In the genomic region with DNA sequence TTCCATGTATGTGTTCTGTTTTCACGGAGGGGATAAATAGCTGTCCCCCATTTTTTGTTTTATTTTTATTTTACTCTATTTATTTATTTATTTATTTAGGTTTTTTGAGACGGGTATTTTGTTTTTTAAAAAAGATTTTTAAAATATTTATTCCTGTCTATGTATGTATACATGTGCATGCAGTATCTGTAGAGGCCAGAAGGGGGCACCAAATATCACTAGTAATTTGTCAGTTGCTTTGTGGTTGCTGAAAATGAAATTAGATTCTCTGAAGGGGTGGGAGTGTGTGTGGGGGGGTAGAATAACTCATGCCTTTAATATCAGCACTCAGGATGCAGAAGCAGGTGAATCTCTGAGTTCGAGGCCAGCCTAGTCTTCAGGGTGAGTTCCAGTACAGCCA, we compare ENCODE assay signal across 10 mouse cellular contexts. TPM values are rescaled to one million over a fixed set of nuclear protein-coding genes. Genes with fewer than 3 reads are reported as not detected.
DNase-seq lines count a peak whose midpoint lies in the region; ATAC-seq and TF ChIP-seq lines count a peak whose summit lies in the region.
"Had no signal": no experiment of that assay in that cellular context is flagged by ENCODE, and none has a peak within 500 bp of the region (broad histone marks: within the 10 kb centered on the region; RNA-seq: fewer than 3 reads in every experiment).

No protein-coding gene starts in this region.

- H3K27me3 ChIP-seq in forebrain, embryonic 14.5 days (replicated peaks; ENCODE audit: control insufficient read depth, insufficient read depth, low read length) = no peaks in the 10 kb centered on the region
- H3K27me3 ChIP-seq in forebrain, embryonic 12.5 days = peaks cover 16% of the 10 kb centered on the region
- H3K27me3 ChIP-seq in midbrain, embryonic 10.5 days (ENCODE audit: low read depth, poor library complexity, severe bottlenecking) = peaks cover 22% of the 10 kb centered on the region
- no peaks in the 10 kb centered on the region for H3K27me3 ChIP-seq in midbrain, embryonic 15.5 days (replicated peaks)
- no peaks in the 10 kb centered on the region for H3K27me3 ChIP-seq in hindbrain, postnatal 0 days (ENCODE audit: insufficient read depth, low read length)
- H3K27me3 ChIP-seq: hindbrain, embryonic 15.5 days; neural tube, embryonic 12.5 days had no signal

- no peak overlapping the region for H3K27ac ChIP-seq in forebrain, embryonic 14.5 days (ENCODE audit: low read depth, low read length)
- H3K27ac ChIP-seq in forebrain, embryonic 12.5 days = no peak overlapping the region
- no peak overlapping the region for H3K27ac ChIP-seq in midbrain, embryonic 10.5 days (replicated peaks)
- no peak overlapping the region for H3K27ac ChIP-seq in midbrain, embryonic 15.5 days
- H3K27ac ChIP-seq in hindbrain, postnatal 0 days = no peak overlapping the region
- H3K27ac ChIP-seq: hindbrain, embryonic 15.5 days; neural tube, embryonic 12.5 days had no signal

- peaks cover 7% of the 10 kb centered on the region; the same call in 1 of the 2 replicates for H3K4me1 ChIP-seq in forebrain, embryonic 14.5 days (ENCODE audit: control insufficient read depth, insufficient read depth, low read length)
- peaks cover 13% of the 10 kb centered on the region for H3K4me1 ChIP-seq in forebrain, embryonic 12.5 days
- H3K4me1 ChIP-seq in midbrain, embryonic 10.5 days = peaks cover 21% of the 10 kb centered on the region
- peaks cover 11% of the 10 kb centered on the region for H3K4me1 ChIP-seq in midbrain, embryonic 15.5 days
- no peaks in the 10 kb centered on the region for H3K4me1 ChIP-seq in hindbrain, postnatal 0 days (ENCODE audit: insufficient read depth, low read length)

- no peak overlapping the region for H3K4me3 ChIP-seq in forebrain, embryonic 14.5 days (ENCODE audit: low read depth, low read length)
- H3K4me3 ChIP-seq in forebrain, embryonic 12.5 days (replicated peaks) = no peak overlapping the region
- no peak overlapping the region for H3K4me3 ChIP-seq in midbrain, embryonic 10.5 days
- no peak overlapping the region for H3K4me3 ChIP-seq in midbrain, embryonic 15.5 days
- H3K4me3 ChIP-seq in hindbrain, postnatal 0 days (ENCODE audit: low read length) = no peak overlapping the region
- H3K4me3 ChIP-seq: hindbrain, embryonic 15.5 days; neural tube, embryonic 12.5 days had no signal

- no peak overlapping the region for H3K4me2 ChIP-seq in forebrain, embryonic 14.5 days (ENCODE audit: low read length)
- no peak overlapping the region for H3K4me2 ChIP-seq in forebrain, embryonic 12.5 days
- H3K4me2 ChIP-seq in midbrain, embryonic 15.5 days = no peak overlapping the region
- no peak overlapping the region for H3K4me2 ChIP-seq in hindbrain, postnatal 0 days (ENCODE audit: low read depth, low read length)
- H3K4me2 ChIP-seq: hindbrain, embryonic 15.5 days; neural tube, embryonic 12.5 days had no signal

- no peak overlapping the region for H3K9ac ChIP-seq in forebrain, embryonic 14.5 days (ENCODE audit: low read length)
- no peak overlapping the region for H3K9ac ChIP-seq in forebrain, embryonic 12.5 days
- no peak overlapping the region for H3K9ac ChIP-seq in midbrain, embryonic 15.5 days
- H3K9ac ChIP-seq in hindbrain, postnatal 0 days (replicated peaks; ENCODE audit: low read length) = no peak overlapping the region
- H3K9ac ChIP-seq: hindbrain, embryonic 15.5 days; neural tube, embryonic 12.5 days had no signal

- ATAC-seq in forebrain, embryonic 14.5 days = no peak
- ATAC-seq in forebrain, embryonic 12.5 days (ENCODE audit: low FRiP score) = no peak
- no peak for ATAC-seq in midbrain, embryonic 15.5 days (replicated peaks)
- no peak for ATAC-seq in hindbrain, postnatal 0 days
- ATAC-seq in monocyte, adult 5-6 weeks (replicated peaks; ENCODE audit: insufficient number of reproducible peaks, low FRiP score, low TSS enrichment, poor library complexity, severe bottlenecking) = peak; percentile 61; the same call in 1 of the 2 replicates

- no peaks in the 10 kb centered on the region for H3K36me3 ChIP-seq in forebrain, embryonic 14.5 days (ENCODE audit: control insufficient read depth, insufficient read depth, low read length)
- no peaks in the 10 kb centered on the region for H3K36me3 ChIP-seq in forebrain, embryonic 12.5 days (replicated peaks)
- no peaks in the 10 kb centered on the region for H3K36me3 ChIP-seq in midbrain, embryonic 10.5 days
- no peaks in the 10 kb centered on the region for H3K36me3 ChIP-seq in midbrain, embryonic 15.5 days (replicated peaks)
- H3K36me3 ChIP-seq in hindbrain, postnatal 0 days (ENCODE audit: insufficient read depth, low read length) = no peaks in the 10 kb centered on the region
- H3K36me3 ChIP-seq: hindbrain, embryonic 15.5 days; neural tube, embryonic 12.5 days had no signal

- 36% methylated on average over 3 of the region's 3 CpGs for WGBS in forebrain, embryonic 14.5 days
- 31% methylated on average over 3 of the region's 3 CpGs for WGBS in forebrain, embryonic 12.5 days
- WGBS in midbrain, embryonic 10.5 days = 33% methylated on average over 3 of the region's 3 CpGs
- WGBS in midbrain, embryonic 15.5 days = 26% methylated on average over 3 of the region's 3 CpGs
- 27% methylated on average over 3 of the region's 3 CpGs for WGBS in hindbrain, postnatal 0 days

- DNase-seq in forebrain, embryonic 14.5 days (ENCODE audit: low spot score) = peak; percentile 75
- peak; percentile 49 for DNase-seq in midbrain, embryonic 10.5 days (ENCODE audit: low spot score)
- DNase-seq in c-Kit-negative CD71-positive TER-119-positive erythroid progenitor cells, embryonic 14.5 days (ENCODE audit: low read depth, low spot score) = peak; percentile 70
- peak; percentile 80 for DNase-seq in hindbrain, postnatal 0 days (ENCODE audit: low spot score)
- DNase-seq in yolk sac, embryonic 10.5 days (ENCODE audit: low spot score) = no peak

- peak; percentile 64 for TF ChIP-seq CTCF in hindbrain, postnatal 0 days (IDR thresholded peaks at IDR 0.05; ENCODE audit: low read depth)

- no peaks in the 10 kb centered on the region for H3K9me3 ChIP-seq in forebrain, embryonic 14.5 days (replicated peaks; ENCODE audit: control insufficient read depth, low read length)
- no peaks in the 10 kb centered on the region for H3K9me3 ChIP-seq in forebrain, embryonic 12.5 days
- H3K9me3 ChIP-seq in midbrain, embryonic 10.5 days (replicated peaks) = no peaks in the 10 kb centered on the region
- no peaks in the 10 kb centered on the region for H3K9me3 ChIP-seq in midbrain, embryonic 15.5 days
- no peaks in the 10 kb centered on the region for H3K9me3 ChIP-seq in hindbrain, postnatal 0 days (ENCODE audit: low read length)
- H3K9me3 ChIP-seq: hindbrain, embryonic 15.5 days; neural tube, embryonic 12.5 days had no signal

RNA-seq across cellular contexts. Expression of gene Slc25a35, which starts 2.1 kb away (rescaled TPM):
- polyA plus RNA-seq in forebrain, embryonic 14.5 days (2014; fragmentation: Nextera tagmentation; extraction: Ambion mirVana) = 0.75 and 1.2 TPM in 2 replicates
- 2.1 and 2.6 TPM in 2 replicates for polyA plus RNA-seq in forebrain, embryonic 12.5 days (2016; fragmentation: Nextera tagmentation; extraction: Ambion mirVana)
- polyA plus RNA-seq in midbrain, embryonic 10.5 days (2016; fragmentation: Nextera tagmentation; extraction: Ambion mirVana) = 2.0 and 2.1 TPM in 2 replicates
- 1.3 and 1.6 TPM in 2 replicates for polyA plus RNA-seq in midbrain, embryonic 15.5 days (2015; fragmentation: Nextera tagmentation; extraction: Ambion mirVana)
- 1.6 and 2.0 TPM in 2 replicates for total RNA-seq in hindbrain, postnatal 0 days (2014; rRNA removed)
- polyA plus RNA-seq in hindbrain, postnatal 0 days (2015; fragmentation: Nextera tagmentation; extraction: Ambion mirVana) = 2.3 TPM in 2 replicates
- 0.38 to 1.7 TPM in 2 of 3 replicates, not detected in the other for total RNA-seq in monocyte, adult 5-6 weeks (2017)

RNA-seq across cellular contexts. Expression of gene Arhgef15, which starts 8.6 kb away (rescaled TPM):
- 5.8 and 6.3 TPM in 2 replicates for polyA plus RNA-seq in forebrain, embryonic 14.5 days (2014; fragmentation: Nextera tagmentation; extraction: Ambion mirVana)
- polyA plus RNA-seq in forebrain, embryonic 12.5 days (2016; fragmentation: Nextera tagmentation; extraction: Ambion mirVana) = 5.6 and 6.4 TPM in 2 replicates
- polyA plus RNA-seq in midbrain, embryonic 10.5 days (2016; fragmentation: Nextera tagmentation; extraction: Ambion mirVana) = 6.4 and 6.6 TPM in 2 replicates
- 24.2 and 28.7 TPM in 2 replicates for polyA plus RNA-seq in midbrain, embryonic 15.5 days (2015; fragmentation: Nextera tagmentation; extraction: Ambion mirVana)
- total RNA-seq in hindbrain, postnatal 0 days (2014; rRNA removed) = 21.2 and 45.2 TPM in 2 replicates
- polyA plus RNA-seq in hindbrain, postnatal 0 days (2015; fragmentation: Nextera tagmentation; extraction: Ambion mirVana) = 25.7 and 27.5 TPM in 2 replicates
- total RNA-seq in monocyte, adult 5-6 weeks (2017) = not detected in 3 replicates

RNA-seq across cellular contexts. Expression of gene Rangrf, which starts 9.1 kb away (rescaled TPM):
- polyA plus RNA-seq in forebrain, embryonic 14.5 days (2014; fragmentation: Nextera tagmentation; extraction: Ambion mirVana) = 35.2 and 43.5 TPM in 2 replicates
- 54.1 and 57.8 TPM in 2 replicates for polyA plus RNA-seq in forebrain, embryonic 12.5 days (2016; fragmentation: Nextera tagmentation; extraction: Ambion mirVana)
- polyA plus RNA-seq in midbrain, embryonic 10.5 days (2016; fragmentation: Nextera tagmentation; extraction: Ambion mirVana) = 68.4 and 84.6 TPM in 2 replicates
- polyA plus RNA-seq in midbrain, embryonic 15.5 days (2015; fragmentation: Nextera tagmentation; extraction: Ambion mirVana) = 22.0 and 22.7 TPM in 2 replicates
- total RNA-seq in hindbrain, postnatal 0 days (2014; rRNA removed) = 40.4 and 51.6 TPM in 2 replicates
- polyA plus RNA-seq in hindbrain, postnatal 0 days (2015; fragmentation: Nextera tagmentation; extraction: Ambion mirVana) = 31.2 and 34.6 TPM in 2 replicates
- total RNA-seq in monocyte, adult 5-6 weeks (2017) = 1.9 to 10.1 TPM (median 2.6 TPM) in 3 replicates

RNA-seq across cellular contexts. Expression of gene Odf4, which starts 39.0 kb away (rescaled TPM):
- 0.23 TPM in 1 of 2 replicates, not detected in the other for polyA plus RNA-seq in forebrain, embryonic 14.5 days (2014; fragmentation: Nextera tagmentation; extraction: Ambion mirVana)
- 0.18 and 0.54 TPM in 2 replicates for polyA plus RNA-seq in forebrain, embryonic 12.5 days (2016; fragmentation: Nextera tagmentation; extraction: Ambion mirVana)
- not detected in 2 replicates for polyA plus RNA-seq in midbrain, embryonic 10.5 days (2016; fragmentation: Nextera tagmentation; extraction: Ambion mirVana)
- 0.60 and 0.84 TPM in 2 replicates for polyA plus RNA-seq in midbrain, embryonic 15.5 days (2015; fragmentation: Nextera tagmentation; extraction: Ambion mirVana)
- 1.3 TPM in 1 of 2 replicates, not detected in the other for total RNA-seq in hindbrain, postnatal 0 days (2014; rRNA removed)
- 0.58 and 0.88 TPM in 2 replicates for polyA plus RNA-seq in hindbrain, postnatal 0 days (2015; fragmentation: Nextera tagmentation; extraction: Ambion mirVana)
- not detected in 3 replicates for total RNA-seq in monocyte, adult 5-6 weeks (2017)
- polyA plus RNA-seq: neural tube, embryonic 12.5 days had no signal

RNA-seq across cellular contexts. Expression of gene Pfas, which starts 42.4 kb away (rescaled TPM):
- 14.1 and 15.6 TPM in 2 replicates for polyA plus RNA-seq in forebrain, embryonic 14.5 days (2014; fragmentation: Nextera tagmentation; extraction: Ambion mirVana)
- polyA plus RNA-seq in forebrain, embryonic 12.5 days (2016; fragmentation: Nextera tagmentation; extraction: Ambion mirVana) = 35.4 and 40.4 TPM in 2 replicates
- 57.8 and 59.2 TPM in 2 replicates for polyA plus RNA-seq in midbrain, embryonic 10.5 days (2016; fragmentation: Nextera tagmentation; extraction: Ambion mirVana)
- 16.9 and 18.7 TPM in 2 replicates for polyA plus RNA-seq in midbrain, embryonic 15.5 days (2015; fragmentation: Nextera tagmentation; extraction: Ambion mirVana)
- total RNA-seq in hindbrain, postnatal 0 days (2014; rRNA removed) = 31.3 and 35.2 TPM in 2 replicates
- 14.7 and 17.8 TPM in 2 replicates for polyA plus RNA-seq in hindbrain, postnatal 0 days (2015; fragmentation: Nextera tagmentation; extraction: Ambion mirVana)
- 7.1 to 9.6 TPM (median 7.4 TPM) in 3 replicates for total RNA-seq in monocyte, adult 5-6 weeks (2017)
